Mouse (Mus musculus) liver, postnatal 0 days (tissue): ENCODE results near the gene 1600002K03Rik. TPM values are rescaled to one million over a fixed set of nuclear protein-coding genes. Genes with fewer than 3 reads are reported as not detected.
"Not testable (repeated sequence)": the region's sequence is repeated elsewhere in the genome, so short reads cannot be mapped to it uniquely, and the experiment has no call there.

Source experiments
- ATAC-seq: fragments of 200-750 bp; cut with Nextera tagmentation; 2 replicates; pipeline ENCODE4 v1.8.0; 2017; ENCODE audit warnings: mild to moderate bottlenecking, moderate library complexity
- DNase-seq: peaks from one replicate; pipeline ENCODE4 v3.0.0-alpha.2; 2016
- H3K27ac ChIP-seq: fragments of 300-500 bp; sonication (generic); 2 replicates; pipeline ENCODE4 v1.5.1; 2014; ENCODE audit warnings: antibody characterized with exemption, moderate library complexity, mild to moderate bottlenecking, low read depth
- H3K27me3 ChIP-seq: fragments of 300-500 bp; sonication (generic); 2 replicates; pipeline ENCODE4 v1.6.1; 2014; ENCODE audit warnings: low read length, control low read depth, mixed read lengths; ENCODE audit not compliant: insufficient read depth
- H3K36me3 ChIP-seq: fragments of 300-500 bp; sonication (generic); replicated peaks from 2 replicates; pipeline ENCODE4 v1.6.1; 2014; ENCODE audit warnings: mild to moderate bottlenecking, control low read depth, low read length, moderate library complexity, mixed read lengths; ENCODE audit not compliant: insufficient read depth
- H3K4me1 ChIP-seq: fragments of 300-500 bp; sonication (generic); 2 replicates; pipeline ENCODE4 v1.6.1; 2014; ENCODE audit warnings: antibody characterized with exemption, mild to moderate bottlenecking, control low read depth; ENCODE audit not compliant: insufficient read depth
- H3K4me2 ChIP-seq: fragments of 300-500 bp; sonication (generic); 2 replicates; pipeline ENCODE4 v1.6.1; 2014; ENCODE audit warnings: low read depth, mild to moderate bottlenecking, low read length, moderate library complexity, mixed read lengths
- H3K4me3 ChIP-seq: fragments of 300-500 bp; sonication (generic); 2 replicates; pipeline ENCODE4 v1.5.1; 2014; ENCODE audit warnings: low read depth, low read length
- H3K9ac ChIP-seq: fragments of 300-500 bp; sonication (generic); replicated peaks from 2 replicates; pipeline ENCODE4 v1.6.1; 2014; ENCODE audit warnings: mild to moderate bottlenecking, moderate library complexity
- H3K9me3 ChIP-seq: fragments of 300-500 bp; sonication (generic); 2 replicates; pipeline ENCODE4 v1.6.1; 2016; ENCODE audit warnings: mild to moderate bottlenecking, control low read depth, low read length, mixed read lengths
- CTCF ChIP-seq: sonication (generic); IDR thresholded peaks from 2 replicates; pipeline ENCODE4 v1.5.1; 2016; ENCODE audit warnings: antibody characterized with exemption, low read depth
- EP300 ChIP-seq: IDR thresholded peaks from 2 replicates; pipeline ENCODE4 v1.6.1; 2016; ENCODE audit warnings: antibody characterized with exemption, low read depth, mild to moderate bottlenecking
- WGBS: fragments of 180-500 bp; shearing (Covaris S2); extraction: QIAGEN DNeasy Blood & Tissue Kit; methylation state at CpG from one replicate; pipeline ENCODE4 v1.1.7; 2014; ENCODE audit not compliant: insufficient replicate concordance; 5-methylcytosine and 5-hydroxymethylcytosine counted together
- polyA plus RNA-seq: library from polyadenylated mRNA; unstranded; fragments of >200 nt; fragmentation: Nextera tagmentation; extraction: Ambion mirVana; gene quantifications from 2 replicates; pipeline ENCODE4 v1.2.1, GENCODE M21; 2015

The 1600002K03Rik gene
- polyA plus RNA-seq, 1 experiment from 2014 or later = 6.8 TPM

DNA sequence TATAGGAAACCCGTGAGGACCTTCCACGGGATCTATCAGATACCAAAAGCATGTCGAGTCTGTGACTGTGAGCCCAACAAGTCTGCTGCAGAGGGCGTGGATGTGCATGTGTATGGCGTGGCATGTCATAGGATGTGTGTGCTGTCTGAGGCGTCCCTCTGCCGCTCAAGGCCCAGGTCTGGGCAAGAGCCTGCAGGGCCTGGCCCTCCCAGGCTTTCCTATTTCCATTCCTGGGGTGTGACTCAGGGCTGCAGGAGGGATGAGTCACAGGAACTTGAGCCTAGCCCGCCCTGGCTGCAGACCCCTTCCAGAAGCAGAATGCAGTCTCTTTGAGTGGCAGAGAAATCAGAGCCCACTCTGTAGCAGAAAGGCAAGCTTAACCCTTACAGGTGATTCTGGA is 9.0 kb upstream of the 1600002K03Rik start:
- Histone ChIP-seq H3K9ac (no peak overlapping the region; the same call in 1 of the 2 replicates), H3K4me1 (peaks cover 78% of the 10 kb centered on the region), H3K9me3 (no peaks in the 10 kb centered on the region), H3K36me3 (no peaks in the 10 kb centered on the region), H3K27ac (no peak overlapping the region), H3K27me3 (no peaks in the 10 kb centered on the region), H3K4me3 (no peak overlapping the region), H3K4me2 (no peak overlapping the region)
- TF ChIP-seq CTCF (no peak), EP300 (no peak)
- ATAC-seq = no peak
- DNase-seq = no peak
- WGBS = 69% methylated on average over 8 of the region's 8 CpGs

DNA sequence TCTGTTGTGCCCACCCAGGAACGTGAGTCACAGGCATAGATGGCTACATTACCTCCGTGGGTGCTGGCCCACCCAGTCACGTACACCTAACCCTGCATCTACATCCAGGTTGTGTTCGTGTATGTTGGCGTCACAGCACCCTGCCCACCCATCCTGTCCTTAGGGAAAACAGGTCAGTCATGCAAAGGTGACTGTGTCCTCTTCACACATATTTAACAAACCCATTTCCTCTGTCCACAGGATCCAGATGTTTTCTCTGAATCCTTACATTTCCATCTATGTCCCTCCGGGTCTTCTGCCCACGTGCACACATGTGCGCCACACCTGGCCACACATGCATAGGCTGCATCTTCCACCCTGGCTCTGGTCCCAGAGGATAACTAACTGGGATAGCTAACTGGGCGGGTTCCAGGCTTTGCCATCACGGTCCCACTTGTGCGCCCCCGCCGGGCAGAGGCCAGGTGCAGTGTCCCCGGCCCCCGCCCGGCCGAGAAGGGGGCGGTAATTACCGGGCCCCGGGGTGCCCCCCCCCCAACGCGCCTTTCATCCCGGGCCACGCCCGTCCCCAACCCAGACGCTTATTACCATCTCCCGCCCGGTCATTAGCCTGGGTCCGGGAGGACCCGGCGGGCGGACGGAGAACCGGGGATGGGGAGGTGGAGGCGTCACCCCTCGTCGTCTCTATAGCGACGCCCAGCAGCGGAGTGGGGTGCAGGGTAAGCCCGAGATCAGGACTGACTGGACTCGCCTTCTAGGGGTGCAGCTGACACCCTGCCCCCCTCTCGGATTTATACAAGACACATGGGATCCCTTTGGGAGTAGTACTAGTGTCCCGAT is 8.4 kb upstream of the 1600002K03Rik start:
- H3K4me2 ChIP-seq = peak overlapping the region; percentile 91
- peak overlapping the region; percentile 52 for H3K9ac ChIP-seq
- DNase-seq = no peak
- peak overlapping the region; percentile 44 for H3K4me3 ChIP-seq
- H3K27me3 ChIP-seq = no peaks in the 10 kb centered on the region
- ATAC-seq = no peak
- whole genome bisulfite sequencing = 14% methylated on average over 43 of the region's 44 CpGs
- peaks cover 74% of the 10 kb centered on the region for H3K4me1 ChIP-seq
- H3K36me3 ChIP-seq = no peaks in the 10 kb centered on the region
- no peaks in the 10 kb centered on the region for H3K9me3 ChIP-seq
- H3K27ac ChIP-seq = 0 out of 2 replicates have a peak overlapping the region, but pooled peaks have one; percentile 42
- TF ChIP-seq CTCF = no peak
- no peak for TF ChIP-seq EP300

DNA sequence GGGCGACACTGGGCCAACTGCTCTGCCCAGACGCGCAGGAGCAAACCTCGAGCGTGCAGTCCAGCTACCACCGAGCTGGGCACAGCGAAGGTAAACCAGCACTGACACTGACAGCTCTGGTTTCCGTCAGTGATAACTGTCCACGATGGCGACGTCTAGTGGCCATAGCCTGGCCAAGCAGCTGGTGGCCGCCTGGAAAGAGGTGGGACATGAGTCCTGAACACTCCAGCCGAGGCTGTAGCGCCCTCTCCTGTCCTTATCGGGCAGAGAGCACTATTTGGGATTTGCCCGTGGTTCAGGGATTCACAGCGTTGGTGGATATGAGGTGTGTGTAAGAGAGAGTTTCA is 7.8 kb upstream of the 1600002K03Rik start:
- peaks cover 75% of the 10 kb centered on the region for H3K4me1 ChIP-seq
- peak overlapping the region; percentile 44 for H3K4me3 ChIP-seq
- DNase-seq (peak; percentile 97), ATAC-seq (peak; percentile 42)
- TF ChIP-seq CTCF (peak; percentile 100), EP300 (no peak)
- H3K27me3 ChIP-seq = no peaks in the 10 kb centered on the region
- H3K9me3 ChIP-seq = no peaks in the 10 kb centered on the region
- peak overlapping the region; percentile 91 for H3K4me2 ChIP-seq
- H3K9ac ChIP-seq = peak overlapping the region; percentile 52
- 0 out of 2 replicates have a peak overlapping the region, but pooled peaks have one; percentile 42 for H3K27ac ChIP-seq
- under 1% methylated on average over 17 of the region's 17 CpGs for whole genome bisulfite sequencing
- H3K36me3 ChIP-seq = peaks cover 4% of the 10 kb centered on the region

DNA sequence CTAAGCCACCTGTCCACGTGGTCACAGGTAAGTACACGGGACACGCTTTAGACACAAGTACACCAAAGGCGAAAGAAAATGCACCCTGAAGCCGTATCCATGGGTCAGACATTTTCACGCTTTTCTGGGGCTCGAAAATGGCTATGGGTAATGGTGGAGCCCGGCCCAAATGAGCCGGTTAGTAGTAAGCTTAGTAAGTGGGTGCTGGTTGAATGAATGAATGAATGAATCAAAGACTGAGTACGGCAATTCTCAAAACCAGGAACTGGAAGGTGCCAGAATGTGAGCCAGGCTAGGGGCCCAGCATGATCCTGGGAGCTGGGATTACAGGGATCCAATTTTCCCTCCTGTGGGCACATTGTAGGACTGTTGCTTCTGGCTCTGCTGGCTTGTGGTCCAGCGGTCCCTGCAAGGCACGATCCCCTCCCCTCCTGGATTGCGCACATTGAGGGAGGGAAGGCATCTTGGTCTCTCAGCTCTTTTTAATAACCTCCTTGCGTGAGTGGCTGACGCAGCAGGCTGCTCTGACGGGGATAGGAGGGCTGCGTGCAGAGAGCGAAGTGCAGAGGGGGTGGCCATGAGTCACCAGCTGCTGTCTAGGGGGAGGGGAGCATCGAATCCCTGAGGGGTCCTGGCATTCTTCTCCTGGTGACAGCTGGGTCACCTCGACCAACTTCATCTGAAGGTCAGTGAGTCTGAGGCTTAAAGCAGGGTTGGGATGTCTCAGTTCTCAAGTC is 7.2 kb upstream of the 1600002K03Rik start, which contains the start of gene Cirbp:
Gene Cirbp, plus strand, starts transcription at position 594 of the 737 bp plus-strand sequence.
- ATAC-seq (no peak), DNase-seq (peak; percentile 35)
- H3K36me3 ChIP-seq = peaks cover 10% of the 10 kb centered on the region
- no peak for TF ChIP-seq EP300
- TF ChIP-seq CTCF = no peak
- no peaks in the 10 kb centered on the region for H3K27me3 ChIP-seq
- no peaks in the 10 kb centered on the region for H3K9me3 ChIP-seq
- peaks cover 73% of the 10 kb centered on the region for H3K4me1 ChIP-seq
- peak within 1 kb of the TSS; percentile 91 for H3K4me2 ChIP-seq
- peak within 1 kb of the TSS; percentile 44 for H3K4me3 ChIP-seq
- H3K27ac ChIP-seq = peak within 1 kb of the TSS; percentile 52; the same call in 1 of the 2 replicates
- 25% methylated on average over 20 of the region's 20 CpGs for WGBS
- H3K9ac ChIP-seq = peak within 1 kb of the TSS; percentile 52

DNA sequence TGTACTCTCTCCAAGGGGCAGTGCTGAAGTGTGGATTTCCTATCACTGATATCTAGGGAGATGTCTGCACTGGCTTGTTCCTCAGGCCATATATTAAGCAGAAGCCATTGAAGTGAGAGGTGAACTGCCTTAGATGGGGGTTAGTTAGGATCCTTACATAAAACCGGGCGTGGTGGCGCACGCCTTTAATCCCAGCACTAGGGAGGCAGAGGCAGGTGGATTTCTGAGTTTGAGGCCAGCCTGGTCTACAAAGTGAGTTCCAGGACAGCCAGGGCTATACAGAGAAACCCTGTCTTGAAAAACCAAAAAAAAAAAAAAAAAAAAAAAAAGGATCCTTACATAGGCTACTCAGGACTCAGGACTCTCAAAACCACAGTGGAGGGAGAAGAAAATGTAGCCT is 6.6 kb upstream of the 1600002K03Rik start:
- not testable (repeated sequence) for DNase-seq, ATAC-seq, H3K4me2 ChIP-seq, H3K9ac ChIP-seq, H3K27me3 ChIP-seq, H3K4me3 ChIP-seq, H3K27ac ChIP-seq, H3K9me3 ChIP-seq
- peaks cover 67% of the 10 kb centered on the region for H3K4me1 ChIP-seq
- H3K36me3 ChIP-seq = peaks cover 14% of the 10 kb centered on the region
- WGBS = 93% methylated on average over 4 of the region's 4 CpGs

DNA sequence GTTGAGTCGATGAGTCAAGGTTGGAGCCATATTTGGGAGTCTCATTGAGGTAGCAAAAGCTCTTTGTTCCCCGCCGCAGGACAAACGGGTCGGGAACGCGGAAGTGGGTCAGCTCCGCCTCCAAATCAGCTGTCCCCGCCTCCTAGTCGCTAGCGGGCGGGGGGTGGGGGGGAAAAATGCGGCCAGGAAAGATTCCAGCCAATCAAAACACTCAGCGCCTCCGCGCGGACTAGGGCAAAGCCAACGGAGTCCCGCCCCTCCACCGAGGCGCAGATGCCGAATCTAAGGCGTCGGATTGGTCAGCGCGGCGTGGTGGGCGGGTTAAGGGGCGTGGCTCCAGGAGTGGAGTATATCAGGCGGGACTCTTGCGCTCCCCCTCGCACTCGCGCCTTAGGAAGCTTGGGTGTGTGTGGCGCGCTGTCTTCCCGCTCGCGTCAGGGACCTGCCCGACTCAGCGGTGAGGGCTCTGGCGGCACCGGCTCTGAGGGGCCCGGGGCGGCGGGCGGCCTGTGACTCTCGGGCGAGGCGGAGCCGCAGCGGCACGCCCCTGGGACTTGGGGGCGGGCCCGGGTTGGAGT is 5.2 kb upstream of the 1600002K03Rik start:
- Histone ChIP-seq H3K4me2 (peak overlapping the region; percentile 81), H3K9ac (peak overlapping the region; percentile 96), H3K36me3 (peaks cover 25% of the 10 kb centered on the region), H3K9me3 (no peaks in the 10 kb centered on the region), H3K27ac (peak overlapping the region; percentile 99), H3K4me1 (peaks cover 60% of the 10 kb centered on the region), H3K27me3 (no peaks in the 10 kb centered on the region), H3K4me3 (peak overlapping the region; percentile 71)
- TF ChIP-seq CTCF (no peak), EP300 (no peak)
- DNase-seq (peak; percentile 99), ATAC-seq (peak; percentile 87)
- WGBS = 2% methylated on average over 49 of the region's 55 CpGs
